Mouse (Mus musculus) stomach, postnatal 0 days (tissue): Measurements from ENCODE around the gene Plce1. TPM values are rescaled to one million over a fixed set of nuclear protein-coding genes. Genes with fewer than 3 reads are reported as not detected.

Source experiments
- ATAC-seq: fragments of 200-750 bp; cut with Nextera tagmentation; 2 replicates; pipeline ENCODE4 v1.8.0; 2017; ENCODE audit not compliant: low FRiP score, low TSS enrichment
- DNase-seq: peaks from one replicate; pipeline ENCODE4 v3.0.0-alpha.2; 2016; ENCODE audit warnings: low spot score
- H3K27ac ChIP-seq: fragments of 300-500 bp; sonication (generic); replicated peaks from 2 replicates; pipeline ENCODE4 v1.5.1; 2014; ENCODE audit warnings: mild to moderate bottlenecking, control low read depth
- H3K27me3 ChIP-seq: fragments of 300-500 bp; sonication (generic); 2 replicates; pipeline ENCODE4 v1.6.1; 2014; ENCODE audit warnings: low read length; ENCODE audit not compliant: control insufficient read depth, insufficient read depth
- H3K36me3 ChIP-seq: fragments of 300-500 bp; sonication (generic); 2 replicates; pipeline ENCODE4 v1.6.1; 2014; ENCODE audit warnings: low read length, mixed read lengths; ENCODE audit not compliant: control insufficient read depth, insufficient read depth
- H3K4me1 ChIP-seq: fragments of 300-500 bp; sonication (generic); replicated peaks from 2 replicates; pipeline ENCODE4 v1.6.1; 2014; ENCODE audit warnings: antibody characterized with exemption; ENCODE audit not compliant: control insufficient read depth, insufficient read depth
- H3K4me2 ChIP-seq: fragments of 300-500 bp; sonication (generic); replicated peaks from 2 replicates; pipeline ENCODE4 v1.6.1; 2014; ENCODE audit warnings: low read depth, mild to moderate bottlenecking, control low read depth, moderate library complexity
- H3K4me3 ChIP-seq: fragments of 300-500 bp; sonication (generic); 2 replicates; pipeline ENCODE4 v1.5.1; 2014; ENCODE audit warnings: low read depth, low read length, control low read depth
- H3K9ac ChIP-seq: fragments of 300-500 bp; sonication (generic); 2 replicates; pipeline ENCODE4 v1.6.1; 2014; ENCODE audit warnings: mild to moderate bottlenecking, low read length, control low read depth, mixed read lengths
- H3K9me3 ChIP-seq: fragments of 300-500 bp; sonication (generic); 2 replicates; pipeline ENCODE4 v1.6.1; 2016; ENCODE audit warnings: low read length; ENCODE audit not compliant: control insufficient read depth
- CTCF ChIP-seq: IDR thresholded peaks from 2 replicates; pipeline ENCODE4 v1.5.1; 2016; ENCODE audit warnings: antibody characterized with exemption, low read depth, mild to moderate bottlenecking, moderate library complexity
- EP300 ChIP-seq: optimal IDR thresholded peaks from 2 replicates; pipeline ENCODE3; 2016; ENCODE audit warnings: antibody characterized with exemption
- WGBS: fragments of 180-500 bp; shearing (Covaris S2); extraction: QIAGEN DNeasy Blood & Tissue Kit; methylation state at CpG from one replicate; pipeline ENCODE4 v1.1.7; 2014; 5-methylcytosine and 5-hydroxymethylcytosine counted together
- polyA plus RNA-seq: library from polyadenylated mRNA; unstranded; fragments of >200 nt; fragmentation: Nextera tagmentation; extraction: Ambion mirVana; gene quantifications from 2 replicates; pipeline ENCODE4 v1.2.1, GENCODE M21; 2015

The Plce1 gene
- polyA plus RNA-seq, 1 experiment from 2014 or later = 6.2 TPM

- Histone ChIP-seq H3K4me3 (no peak overlapping the region), H3K36me3 (no peaks in the 10 kb centered on the region), H3K27ac (no peak overlapping the region), H3K27me3 (no peaks in the 10 kb centered on the region), H3K4me2 (no peak overlapping the region), H3K9ac (no peak overlapping the region), H3K4me1 (peaks cover 3% of the 10 kb centered on the region), H3K9me3 (no peaks in the 10 kb centered on the region)
- 68% methylated on average over 2 of the region's 2 CpGs for whole genome bisulfite sequencing
- no peak for DNase-seq
- no peak for ATAC-seq
- no peak for TF ChIP-seq CTCF
- TF ChIP-seq EP300 = no peak
These were observed 116.5 kb downstream of the Plce1 start for GRCm38 (mm10) chr19:38597392-38597791.

DNA sequence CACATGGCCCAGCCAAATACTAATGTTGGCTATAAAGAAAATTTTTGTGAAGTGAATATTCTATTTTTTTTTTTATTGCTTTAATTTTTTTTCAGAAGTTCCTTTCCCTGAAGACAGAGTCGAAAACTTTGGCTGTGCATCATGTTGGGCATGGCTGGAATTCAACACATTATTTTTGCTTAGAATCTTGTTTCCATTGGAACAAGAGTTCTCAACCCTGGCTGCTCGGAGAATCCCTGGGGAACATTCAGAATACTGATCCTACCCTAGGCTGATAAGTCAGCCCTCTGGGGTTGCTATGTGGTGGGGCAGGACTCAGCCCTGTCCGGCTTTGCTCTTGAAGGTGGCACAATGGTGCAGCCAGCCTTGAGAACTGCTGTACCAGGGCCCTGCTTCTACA is 118.1 kb downstream of the Plce1 start:
- Histone ChIP-seq H3K27me3 (no peaks in the 10 kb centered on the region), H3K4me1 (peaks cover under 1% of the 10 kb centered on the region), H3K9ac (no peak overlapping the region), H3K36me3 (no peaks in the 10 kb centered on the region), H3K27ac (no peak overlapping the region), H3K4me2 (no peak overlapping the region), H3K4me3 (no peak overlapping the region), H3K9me3 (no peaks in the 10 kb centered on the region)
- 69% methylated on average over 3 of the region's 3 CpGs for WGBS
- ATAC-seq (no peak), DNase-seq (no peak)
- TF ChIP-seq EP300 (no peak), CTCF (no peak)

GRCm38 (mm10) chr19:38601127-38601526 is 120.2 kb downstream of the Plce1 start:
- Histone ChIP-seq H3K4me3 (no peak overlapping the region), H3K4me2 (no peak overlapping the region), H3K9me3 (no peaks in the 10 kb centered on the region), H3K9ac (no peak overlapping the region), H3K27ac (peak overlapping the region; percentile 56), H3K4me1 (no peaks in the 10 kb centered on the region; the same call in none of the 2 replicates), H3K36me3 (no peaks in the 10 kb centered on the region), H3K27me3 (no peaks in the 10 kb centered on the region)
- WGBS = 49% methylated on average over 5 of the region's 5 CpGs
- TF ChIP-seq EP300 (no peak), CTCF (no peak)
- ATAC-seq = peak; percentile 83
- DNase-seq = peak; percentile 34

- Histone ChIP-seq H3K4me3 (no peak overlapping the region), H3K4me1 (no peaks in the 10 kb centered on the region; the same call in 1 of the 2 replicates), H3K27me3 (no peaks in the 10 kb centered on the region), H3K9ac (no peak overlapping the region), H3K4me2 (no peak overlapping the region), H3K27ac (peak overlapping the region; percentile 59; the same call in 1 of the 2 replicates), H3K9me3 (no peaks in the 10 kb centered on the region), H3K36me3 (no peaks in the 10 kb centered on the region)
- 60% methylated on average over 9 of the region's 9 CpGs for WGBS
- TF ChIP-seq CTCF (peak; percentile 50), EP300 (no peak)
- ATAC-seq = peak; percentile 98
- peak; percentile 83 for DNase-seq
These were observed 121.9 kb downstream of the Plce1 start for GRCm38 (mm10) chr19:38602811-38603210.

- H3K27me3 ChIP-seq = no peaks in the 10 kb centered on the region
- TF ChIP-seq CTCF (no peak), EP300 (no peak)
- WGBS = 81% methylated on average over 5 of the region's 5 CpGs
These were observed 126.3 kb downstream of the Plce1 start for GRCm38 (mm10) chr19:38607236-38607635.

GRCm38 (mm10) chr19:38608951-38609654 is 128.2 kb downstream of the Plce1 start:
- no peak overlapping the region for H3K27ac ChIP-seq
- H3K4me1 ChIP-seq = no peaks in the 10 kb centered on the region
- no peak overlapping the region for H3K4me2 ChIP-seq
- no peaks in the 10 kb centered on the region for H3K27me3 ChIP-seq
- no peaks in the 10 kb centered on the region for H3K9me3 ChIP-seq
- 68% methylated on average over 8 of the region's 8 CpGs for WGBS
- no peaks in the 10 kb centered on the region for H3K36me3 ChIP-seq
- H3K9ac ChIP-seq = no peak overlapping the region
- ATAC-seq = peak; percentile 51; the same call in 1 of the 2 replicates
- DNase-seq = no peak
- H3K4me3 ChIP-seq = no peak overlapping the region
- TF ChIP-seq EP300 (no peak), CTCF (no peak)

More at GRCm38 (mm10) chr19:38607236-38607635, 126.3 kb downstream of the Plce1 start:
- H3K4me2 ChIP-seq = no peak overlapping the region
- no peaks in the 10 kb centered on the region for H3K4me1 ChIP-seq
- H3K36me3 ChIP-seq = no peaks in the 10 kb centered on the region
- no peak overlapping the region for H3K4me3 ChIP-seq
- DNase-seq (no peak), ATAC-seq (no peak)
- no peak overlapping the region for H3K27ac ChIP-seq
- H3K9me3 ChIP-seq = no peaks in the 10 kb centered on the region
- H3K9ac ChIP-seq = no peak overlapping the region
